Mouse (Mus musculus): ENCODE measurements around the gene Atg5. TPM values are rescaled to one million over a fixed set of nuclear protein-coding genes. Genes with fewer than 3 reads are reported as not detected.

Gene Atg5
- polyA plus RNA-seq, 1 experiment from 2014 or later = 50.3 TPM

DNA sequence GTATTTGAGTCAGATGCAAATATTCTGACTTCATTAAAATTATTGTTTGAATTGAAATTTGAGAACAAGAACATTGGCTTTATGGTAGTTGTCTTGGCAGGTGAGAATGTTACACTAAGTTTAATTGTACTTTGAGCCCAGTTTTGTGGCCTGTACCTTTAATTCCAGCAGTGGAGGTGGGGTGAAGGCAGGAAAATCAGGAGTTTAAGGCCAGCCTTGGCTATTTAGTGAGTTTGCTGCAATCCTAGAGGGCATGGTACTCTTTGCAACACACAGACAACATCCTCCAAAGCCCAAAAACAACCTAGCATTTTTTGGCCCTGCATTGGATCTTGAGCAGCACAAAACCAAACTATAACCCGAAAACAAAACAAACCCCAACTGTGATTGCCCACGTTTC lies 1.1 kb downstream of the Atg5 start:
- ATAC-seq (ENCODE audit: low read depth) = no peak
- WGBS = 51% methylated on average over 2 of the region's 2 CpGs
- Histone ChIP-seq H3K9me3 (ENCODE audit: control insufficient read depth, low read length) (no peaks in the 10 kb centered on the region), H3K9ac (ENCODE audit: low read length) (peak overlapping the region; percentile 93), H3K36me3 (ENCODE audit: control insufficient read depth, insufficient read depth, low read length) (no peaks in the 10 kb centered on the region), H3K27me3 (ENCODE audit: control insufficient read depth, insufficient read depth, low read depth, low read length) (no peaks in the 10 kb centered on the region), H3K4me2 (ENCODE audit: low read depth, low read length) (peak overlapping the region; percentile 64), H3K27ac (ENCODE audit: low read length) (no peak overlapping the region), H3K4me3 (ENCODE audit: low read length) (peak overlapping the region; percentile 94), H3K4me1 (replicated peaks; ENCODE audit: control insufficient read depth, insufficient read depth, low read length) (peaks cover 20% of the 10 kb centered on the region)

DNA sequence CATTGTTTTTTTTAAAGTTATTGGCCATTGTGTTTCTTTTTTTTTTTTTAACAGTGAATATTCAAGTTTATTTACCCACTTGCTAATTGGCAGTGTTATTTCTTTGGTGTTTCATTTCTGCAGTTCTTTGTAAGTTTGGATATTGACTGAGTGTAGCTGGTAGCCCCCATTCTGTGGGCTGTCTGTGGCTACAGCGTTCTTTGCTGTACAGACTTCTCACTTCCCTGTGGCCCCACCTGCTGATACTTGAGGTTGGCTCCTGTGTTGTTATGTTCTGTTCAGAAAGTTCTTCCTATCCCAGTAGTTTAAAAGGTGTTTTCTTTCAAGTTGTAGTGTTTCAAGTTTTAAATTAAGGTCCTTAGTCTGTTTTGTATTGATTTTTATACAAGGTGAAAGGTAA lies 14.2 kb downstream of the Atg5 start:
- H3K4me2 ChIP-seq (ENCODE audit: low read depth, low read length) = no peak overlapping the region
- 71% methylated on average over 1 of the region's 1 CpGs for WGBS
- no peak overlapping the region for H3K4me3 ChIP-seq (ENCODE audit: low read length)
- H3K9me3 ChIP-seq (ENCODE audit: control insufficient read depth, low read length) = no peaks in the 10 kb centered on the region
- no peaks in the 10 kb centered on the region for H3K27me3 ChIP-seq (ENCODE audit: control insufficient read depth, insufficient read depth, low read depth, low read length)
- ATAC-seq (ENCODE audit: low read depth) = no peak
- H3K4me1 ChIP-seq (replicated peaks; ENCODE audit: control insufficient read depth, insufficient read depth, low read length) = no peaks in the 10 kb centered on the region
- peaks cover 7% of the 10 kb centered on the region for H3K36me3 ChIP-seq (ENCODE audit: control insufficient read depth, insufficient read depth, low read length)
- H3K27ac ChIP-seq (ENCODE audit: low read length) = no peak overlapping the region
- no peak overlapping the region for H3K9ac ChIP-seq (ENCODE audit: low read length)

DNA sequence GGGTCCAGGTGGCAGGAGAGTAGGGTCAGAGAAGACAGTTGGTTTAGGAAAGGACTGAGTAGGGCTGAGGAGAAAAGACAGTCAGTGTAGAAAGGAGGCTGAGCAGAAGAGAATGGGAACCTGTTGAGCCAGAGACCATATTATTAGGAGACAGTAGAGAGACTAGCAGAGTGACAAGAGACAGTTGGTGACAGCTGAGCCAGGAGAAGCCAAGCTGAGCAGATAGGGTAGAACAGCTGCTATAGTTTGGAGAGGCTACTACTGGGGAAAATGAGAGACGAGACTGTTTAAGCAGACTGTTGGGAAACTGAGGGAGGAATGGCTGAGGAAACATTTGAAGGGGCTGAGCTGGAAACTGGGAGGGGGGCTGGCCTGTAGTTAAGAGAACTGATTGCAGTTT lies 16.9 kb downstream of the Atg5 start:
- H3K4me1 ChIP-seq (replicated peaks; ENCODE audit: control insufficient read depth, insufficient read depth, low read length) = no peaks in the 10 kb centered on the region
- H3K4me3 ChIP-seq (ENCODE audit: low read length) = no peak overlapping the region
- no peak overlapping the region for H3K4me2 ChIP-seq (ENCODE audit: low read depth, low read length)
- H3K27me3 ChIP-seq (ENCODE audit: control insufficient read depth, insufficient read depth, low read depth, low read length) = no peaks in the 10 kb centered on the region
- no peak for ATAC-seq (ENCODE audit: low read depth)
- H3K27ac ChIP-seq (ENCODE audit: low read length) = no peak overlapping the region
- peaks cover 7% of the 10 kb centered on the region for H3K36me3 ChIP-seq (ENCODE audit: control insufficient read depth, insufficient read depth, low read length)
- H3K9ac ChIP-seq (ENCODE audit: low read length) = no peak overlapping the region
- 46% methylated on average over 1 of the region's 1 CpGs for WGBS
- H3K9me3 ChIP-seq (ENCODE audit: control insufficient read depth, low read length) = no peaks in the 10 kb centered on the region

DNA sequence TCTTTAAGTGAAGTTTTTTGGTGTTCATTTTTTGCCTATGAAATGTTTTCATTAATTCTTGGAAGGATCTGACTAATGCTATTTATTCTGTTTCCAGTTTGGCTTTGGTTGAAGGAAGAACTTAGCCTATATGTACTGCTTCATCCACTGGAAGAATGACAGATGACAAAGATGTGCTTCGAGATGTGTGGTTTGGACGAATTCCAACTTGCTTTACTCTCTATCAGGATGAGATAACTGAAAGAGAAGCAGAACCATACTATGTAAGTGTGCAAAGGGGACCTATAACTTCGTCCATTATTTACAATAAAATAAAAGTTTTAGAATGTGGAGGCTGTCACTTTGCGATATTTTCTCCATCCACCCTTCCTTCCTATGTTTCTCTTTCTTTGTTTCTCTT lies 17.8 kb downstream of the Atg5 start:
- Histone ChIP-seq H3K4me3 (ENCODE audit: low read length) (no peak overlapping the region), H3K27me3 (ENCODE audit: control insufficient read depth, insufficient read depth, low read depth, low read length) (no peaks in the 10 kb centered on the region), H3K4me1 (replicated peaks; ENCODE audit: control insufficient read depth, insufficient read depth, low read length) (no peaks in the 10 kb centered on the region), H3K36me3 (ENCODE audit: control insufficient read depth, insufficient read depth, low read length) (peaks cover 9% of the 10 kb centered on the region), H3K4me2 (ENCODE audit: low read depth, low read length) (no peak overlapping the region), H3K27ac (ENCODE audit: low read length) (no peak overlapping the region), H3K9ac (ENCODE audit: low read length) (no peak overlapping the region), H3K9me3 (ENCODE audit: control insufficient read depth, low read length) (no peaks in the 10 kb centered on the region)
- 75% methylated on average over 4 of the region's 4 CpGs for WGBS
- ATAC-seq (ENCODE audit: low read depth) = no peak

DNA sequence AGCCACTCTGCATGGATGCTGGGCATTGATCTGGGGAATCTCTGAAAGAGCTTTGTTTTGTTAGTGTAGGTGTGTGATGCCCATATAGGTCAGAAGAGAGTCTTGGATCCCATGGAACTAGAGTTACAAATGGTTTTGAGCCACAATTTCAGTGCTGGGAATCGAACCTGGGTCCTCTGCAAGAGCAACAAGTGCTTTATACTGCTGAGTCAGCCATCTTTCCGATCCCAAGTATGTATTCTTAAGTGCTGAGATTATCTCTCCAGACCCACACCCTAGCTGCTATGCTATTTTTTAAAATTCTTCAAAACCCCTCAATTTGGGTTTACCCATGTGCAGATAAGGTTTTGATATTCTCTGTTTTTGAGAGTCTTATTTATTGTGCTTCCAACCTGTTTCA lies 22.7 kb downstream of the Atg5 start:
- no peak for ATAC-seq (ENCODE audit: low read depth)
- Histone ChIP-seq H3K9me3 (ENCODE audit: control insufficient read depth, low read length) (no peaks in the 10 kb centered on the region), H3K4me3 (ENCODE audit: low read length) (no peak overlapping the region), H3K27me3 (ENCODE audit: control insufficient read depth, insufficient read depth, low read depth, low read length) (no peaks in the 10 kb centered on the region), H3K9ac (ENCODE audit: low read length) (no peak overlapping the region), H3K36me3 (ENCODE audit: control insufficient read depth, insufficient read depth, low read length) (peaks cover 9% of the 10 kb centered on the region), H3K27ac (ENCODE audit: low read length) (no peak overlapping the region), H3K4me1 (replicated peaks; ENCODE audit: control insufficient read depth, insufficient read depth, low read length) (no peaks in the 10 kb centered on the region), H3K4me2 (ENCODE audit: low read depth, low read length) (no peak overlapping the region)
- WGBS = 83% methylated on average over 2 of the region's 2 CpGs

DNA sequence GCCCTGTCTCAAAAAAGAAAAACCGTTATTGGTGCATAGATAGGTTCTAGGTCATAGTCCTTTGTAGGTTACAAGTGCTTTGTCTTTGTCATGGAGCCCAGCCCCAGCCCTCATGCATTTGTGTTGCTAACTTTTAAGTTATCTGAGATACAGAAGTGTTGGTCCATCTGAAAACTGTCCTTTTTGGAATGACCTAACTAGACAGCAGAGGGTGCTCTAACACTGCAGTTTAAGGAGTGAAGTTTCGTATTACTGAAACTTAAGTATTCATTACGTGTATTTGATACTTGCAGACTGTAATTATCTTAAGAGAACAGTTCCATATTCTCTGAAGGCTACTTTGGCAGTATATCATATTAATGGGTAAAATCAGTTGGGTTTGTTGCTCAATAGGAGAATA lies 24.0 kb downstream of the Atg5 start:
- no peak overlapping the region for H3K9ac ChIP-seq (ENCODE audit: low read length)
- ATAC-seq (ENCODE audit: low read depth) = no peak
- no peaks in the 10 kb centered on the region for H3K27me3 ChIP-seq (ENCODE audit: control insufficient read depth, insufficient read depth, low read depth, low read length)
- peaks cover 2% of the 10 kb centered on the region for H3K36me3 ChIP-seq (ENCODE audit: control insufficient read depth, insufficient read depth, low read length)
- no peak overlapping the region for H3K4me2 ChIP-seq (ENCODE audit: low read depth, low read length)
- no peaks in the 10 kb centered on the region for H3K9me3 ChIP-seq (ENCODE audit: control insufficient read depth, low read length)
- no peaks in the 10 kb centered on the region for H3K4me1 ChIP-seq (replicated peaks; ENCODE audit: control insufficient read depth, insufficient read depth, low read length)
- H3K4me3 ChIP-seq (ENCODE audit: low read length) = no peak overlapping the region
- no peak overlapping the region for H3K27ac ChIP-seq (ENCODE audit: low read length)
- 33% methylated on average over 3 of the region's 3 CpGs for WGBS

DNA sequence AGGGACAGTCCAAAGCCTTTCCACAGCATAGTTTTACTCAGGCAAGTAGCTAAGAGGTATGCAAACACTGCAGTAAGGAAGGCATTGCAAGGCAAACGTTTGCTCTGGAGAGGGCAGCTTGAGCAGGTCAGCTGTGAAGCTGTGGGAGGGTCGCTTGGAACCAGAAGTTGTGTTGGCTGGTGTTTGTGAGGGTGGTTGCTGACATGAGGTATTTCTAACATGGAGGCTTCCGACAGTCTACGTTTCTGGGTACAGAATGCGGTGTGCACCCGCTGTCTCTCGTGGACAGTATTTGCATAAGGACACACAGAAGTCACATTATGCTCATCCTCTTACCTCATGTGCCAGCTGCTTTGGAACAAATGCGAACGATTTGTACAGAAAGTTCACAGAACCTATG lies 31.0 kb downstream of the Atg5 start:
- 57% methylated on average over 9 of the region's 9 CpGs for WGBS
- Histone ChIP-seq H3K4me3 (ENCODE audit: low read length) (no peak overlapping the region), H3K36me3 (ENCODE audit: control insufficient read depth, insufficient read depth, low read length) (peaks cover 5% of the 10 kb centered on the region; the same call in 1 of the 2 replicates), H3K4me2 (ENCODE audit: low read depth, low read length) (no peak overlapping the region), H3K4me1 (replicated peaks; ENCODE audit: control insufficient read depth, insufficient read depth, low read length) (no peaks in the 10 kb centered on the region), H3K9ac (ENCODE audit: low read length) (no peak overlapping the region), H3K9me3 (ENCODE audit: control insufficient read depth, low read length) (no peaks in the 10 kb centered on the region), H3K27me3 (ENCODE audit: control insufficient read depth, insufficient read depth, low read depth, low read length) (no peaks in the 10 kb centered on the region), H3K27ac (ENCODE audit: low read length) (no peak overlapping the region)
- ATAC-seq (ENCODE audit: low read depth) = 0 out of 2 replicates have a peak, but pooled peaks have one; percentile 54

DNA sequence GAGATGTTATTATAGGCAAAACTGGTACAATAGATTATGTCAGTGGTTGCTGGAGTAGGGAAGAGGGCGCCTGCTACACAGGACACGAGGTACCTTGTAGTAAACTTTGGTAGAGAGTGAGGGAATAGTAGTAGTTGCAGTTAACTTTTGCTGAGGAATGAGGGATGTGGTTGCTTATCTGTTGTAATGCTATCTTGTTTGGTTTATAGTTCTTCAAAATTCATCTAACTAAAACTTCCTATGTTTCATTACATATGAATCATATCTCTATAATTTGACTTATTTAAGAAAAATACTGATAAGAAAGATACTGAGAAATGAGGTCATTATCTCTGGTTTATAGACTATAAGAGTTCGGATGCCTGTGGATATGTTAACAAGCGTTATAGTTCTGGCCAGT lies 31.9 kb downstream of the Atg5 start:
- no peak overlapping the region for H3K4me3 ChIP-seq (ENCODE audit: low read length)
- no peaks in the 10 kb centered on the region for H3K27me3 ChIP-seq (ENCODE audit: control insufficient read depth, insufficient read depth, low read depth, low read length)
- H3K4me1 ChIP-seq (replicated peaks; ENCODE audit: control insufficient read depth, insufficient read depth, low read length) = no peaks in the 10 kb centered on the region
- H3K4me2 ChIP-seq (ENCODE audit: low read depth, low read length) = no peak overlapping the region
- 75% methylated on average over 4 of the region's 4 CpGs for WGBS
- no peaks in the 10 kb centered on the region for H3K9me3 ChIP-seq (ENCODE audit: control insufficient read depth, low read length)
- H3K9ac ChIP-seq (ENCODE audit: low read length) = no peak overlapping the region
- H3K36me3 ChIP-seq (ENCODE audit: control insufficient read depth, insufficient read depth, low read length) = peaks cover 5% of the 10 kb centered on the region; the same call in 1 of the 2 replicates
- no peak overlapping the region for H3K27ac ChIP-seq (ENCODE audit: low read length)
- no peak for ATAC-seq (ENCODE audit: low read depth)

DNA sequence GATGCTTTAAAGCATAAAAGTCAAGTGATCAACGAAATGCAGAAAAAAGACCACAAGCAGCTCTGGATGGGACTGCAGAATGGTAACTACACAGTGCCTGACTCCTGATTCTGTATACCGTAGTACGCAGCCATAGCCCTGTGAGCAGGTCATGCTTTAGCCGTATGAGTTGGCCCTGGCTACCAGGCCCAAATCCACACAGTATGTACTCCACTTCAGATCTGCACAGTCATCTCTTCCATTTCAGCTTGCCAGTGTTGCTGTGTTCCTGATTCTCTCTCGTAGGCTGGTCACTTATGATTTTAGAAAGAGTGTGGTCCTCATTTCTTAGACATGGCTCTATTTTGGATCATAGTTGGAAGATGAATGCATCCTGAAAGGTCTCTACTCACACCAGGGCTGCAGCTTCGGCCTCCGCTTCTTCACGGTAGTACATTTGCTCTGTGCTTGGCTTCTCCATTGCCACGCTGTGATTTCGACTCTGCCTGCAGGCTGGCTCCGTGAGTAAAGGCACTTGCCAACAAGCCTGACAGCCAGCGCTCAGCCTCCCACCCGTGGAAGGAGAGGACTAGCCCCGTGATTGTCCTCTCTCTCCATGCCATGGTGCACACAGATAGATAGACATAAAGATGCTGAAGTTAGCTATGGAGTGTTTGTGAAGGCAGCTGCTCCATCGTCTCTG lies 35.6 kb downstream of the Atg5 start:
- Histone ChIP-seq H3K4me1 (replicated peaks; ENCODE audit: control insufficient read depth, insufficient read depth, low read length) (no peaks in the 10 kb centered on the region), H3K27ac (ENCODE audit: low read length) (no peak overlapping the region), H3K27me3 (ENCODE audit: control insufficient read depth, insufficient read depth, low read depth, low read length) (no peaks in the 10 kb centered on the region), H3K9me3 (ENCODE audit: control insufficient read depth, low read length) (no peaks in the 10 kb centered on the region), H3K4me3 (ENCODE audit: low read length) (no peak overlapping the region), H3K9ac (ENCODE audit: low read length) (no peak overlapping the region), H3K36me3 (ENCODE audit: control insufficient read depth, insufficient read depth, low read length) (peaks cover 5% of the 10 kb centered on the region; the same call in 1 of the 2 replicates), H3K4me2 (ENCODE audit: low read depth, low read length) (no peak overlapping the region)
- no peak for ATAC-seq (ENCODE audit: low read depth)
- WGBS = 89% methylated on average over 15 of the region's 15 CpGs

DNA sequence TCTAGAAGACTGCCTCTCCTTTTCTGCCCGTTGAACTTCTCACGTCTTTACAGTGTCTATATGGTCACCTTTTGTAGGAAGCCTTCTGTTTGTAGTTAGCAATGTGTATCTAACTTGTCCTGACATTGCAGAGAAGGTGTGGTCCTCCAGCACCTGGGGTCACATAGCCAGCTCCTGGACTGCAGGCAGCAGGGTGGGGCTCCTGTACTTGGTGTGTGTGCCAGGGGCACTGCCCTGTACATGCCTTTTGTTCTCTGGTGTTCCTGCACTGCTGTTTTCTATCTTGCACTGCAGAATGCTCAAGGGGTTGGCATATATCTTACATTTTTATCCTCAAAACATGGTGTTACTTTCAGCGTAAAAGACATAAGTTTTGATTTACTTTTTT lies 36.2 kb downstream of the Atg5 start:
- H3K4me1 ChIP-seq (replicated peaks; ENCODE audit: control insufficient read depth, insufficient read depth, low read length) = no peaks in the 10 kb centered on the region
- no peaks in the 10 kb centered on the region for H3K27me3 ChIP-seq (ENCODE audit: control insufficient read depth, insufficient read depth, low read depth, low read length)
- H3K27ac ChIP-seq (ENCODE audit: low read length) = no peak overlapping the region
- peaks cover 5% of the 10 kb centered on the region; the same call in 1 of the 2 replicates for H3K36me3 ChIP-seq (ENCODE audit: control insufficient read depth, insufficient read depth, low read length)
- no peaks in the 10 kb centered on the region for H3K9me3 ChIP-seq (ENCODE audit: control insufficient read depth, low read length)
- 81% methylated on average over 3 of the region's 3 CpGs for WGBS
- H3K4me2 ChIP-seq (ENCODE audit: low read depth, low read length) = no peak overlapping the region
- no peak overlapping the region for H3K9ac ChIP-seq (ENCODE audit: low read length)
- no peak overlapping the region for H3K4me3 ChIP-seq (ENCODE audit: low read length)
- no peak for ATAC-seq (ENCODE audit: low read depth)
